Mouse (Mus musculus) heart, postnatal 25 days (tissue): ENCODE data around the gene Mroh2a. TPM values are rescaled to one million over a fixed set of nuclear protein-coding genes. Genes with fewer than 3 reads are reported as not detected.

Experiments
- DNase-seq: peaks from one replicate; pipeline ENCODE4 v3.0.0; 2022; ENCODE audit warnings: low spot score
- intact Hi-C: fragments of 180-260 bp; cut with DNase I; formaldehyde crosslinking; loops from one replicate; pipeline ENCODE4 v1.15.1; 2025
- total RNA-seq, 2 experiments: library from RNA; stranded (reverse); gene quantifications; 2 replicates each; pipeline ENCODE4 v1.2.3; 2021

Gene Mroh2a
- total RNA-seq, 2 experiments from 2014 or later, result 0.28 to 0.42 TPM

GRCm38 (mm10) chr1:88255989-88256754 lies 29.4 kb downstream of the Mroh2a start:
- no peak for DNase-seq

DNA sequence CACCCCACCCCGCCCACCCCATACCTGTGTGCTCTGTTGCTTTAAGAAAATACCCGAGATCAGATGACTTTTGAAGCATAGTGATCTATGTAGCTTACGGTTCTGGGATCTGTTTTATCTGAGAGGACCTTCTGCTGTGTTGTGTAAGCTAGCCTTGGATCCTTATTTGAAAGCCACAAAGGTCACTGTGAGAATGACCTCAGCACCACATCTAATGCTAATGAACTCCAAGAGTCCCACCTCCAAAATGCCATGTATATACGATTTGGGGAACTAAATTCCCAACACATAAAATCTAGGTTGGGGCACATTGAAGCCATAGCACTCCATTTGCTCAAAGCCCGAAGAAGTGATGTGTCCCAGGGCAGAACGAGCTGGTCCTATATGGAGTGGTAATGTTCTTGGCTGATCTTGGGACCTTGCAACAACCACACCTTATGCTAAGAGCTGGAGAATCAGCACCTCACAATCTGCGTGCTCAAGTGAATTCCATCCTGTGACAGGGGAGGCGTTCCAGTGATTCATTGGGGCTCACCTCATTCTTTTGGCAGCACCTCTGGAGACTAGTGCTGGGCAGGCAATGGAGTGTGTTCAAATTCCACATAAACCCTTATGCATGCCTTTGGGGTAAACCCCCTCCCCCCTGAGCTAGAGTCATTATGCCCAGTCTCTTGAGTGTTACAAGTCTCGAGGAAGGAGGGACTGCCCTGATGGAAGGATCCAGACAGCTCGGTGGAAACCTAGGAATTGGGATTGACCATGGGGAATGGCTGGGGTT lies 30.3 kb downstream of the Mroh2a start:
- DNase-seq, result no peak
- intact Hi-C loops, result no loop called here

More at GRCm38 (mm10) chr1:88255989-88256754, 29.4 kb downstream of the Mroh2a start:
- intact Hi-C loops, result no loop called here

- DNase-seq, result no peak
- intact Hi-C loops, result no loop called here
Measured at GRCm38 (mm10) chr1:88257681-88258080, 30.9 kb downstream of the Mroh2a start.

DNA sequence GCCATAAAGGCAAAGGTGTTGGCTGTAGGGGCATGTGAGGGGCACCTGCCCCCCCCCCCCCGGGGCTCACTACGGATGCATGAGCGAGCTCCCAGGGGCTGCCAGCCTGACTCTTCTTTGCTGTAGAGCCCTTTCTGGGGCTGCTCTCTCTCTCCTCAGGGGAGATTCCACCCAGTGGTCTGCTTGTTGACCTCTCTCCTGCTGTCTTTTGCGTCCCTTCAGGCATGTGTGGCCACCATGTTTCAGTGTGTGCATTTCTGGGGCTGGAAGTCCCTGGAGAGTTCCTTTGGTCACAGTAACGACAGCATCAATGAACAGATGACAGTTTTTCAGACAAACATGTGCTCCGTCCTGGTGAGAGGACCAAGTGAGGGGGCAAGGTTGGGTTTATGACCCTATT lies 31.6 kb downstream of the Mroh2a start:
- no peak for DNase-seq
- intact Hi-C loops, result no loop called here

- DNase-seq, result no peak
- intact Hi-C loops, result no loop called here
Measured at GRCm38 (mm10) chr1:88258881-88259642, 32.3 kb downstream of the Mroh2a start.

DNA sequence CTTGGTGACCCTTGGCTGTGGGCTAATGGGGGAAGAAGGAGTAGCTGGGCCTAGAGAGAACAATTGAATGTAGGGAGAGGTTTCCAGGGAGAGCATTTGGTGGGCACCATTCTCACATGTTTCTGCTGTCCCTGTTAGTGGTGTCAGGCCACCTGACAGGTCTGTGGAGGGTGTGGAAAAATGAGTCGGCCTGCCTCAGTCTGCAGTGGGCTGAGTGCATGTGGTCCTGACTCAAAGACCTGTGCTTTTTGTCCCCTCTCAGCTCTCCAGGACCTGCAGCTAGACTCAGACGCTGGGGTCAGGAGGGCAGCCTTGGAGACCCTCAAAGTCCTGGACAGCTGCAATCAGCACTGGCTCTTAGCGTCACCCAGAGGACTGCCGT lies 32.8 kb downstream of the Mroh2a start:
- intact Hi-C loops, result no loop called here
- no peak for DNase-seq

- intact Hi-C loops, result no loop called here
- DNase-seq, result no peak
Measured at GRCm38 (mm10) chr1:88260114-88260513, 33.3 kb downstream of the Mroh2a start.

DNA sequence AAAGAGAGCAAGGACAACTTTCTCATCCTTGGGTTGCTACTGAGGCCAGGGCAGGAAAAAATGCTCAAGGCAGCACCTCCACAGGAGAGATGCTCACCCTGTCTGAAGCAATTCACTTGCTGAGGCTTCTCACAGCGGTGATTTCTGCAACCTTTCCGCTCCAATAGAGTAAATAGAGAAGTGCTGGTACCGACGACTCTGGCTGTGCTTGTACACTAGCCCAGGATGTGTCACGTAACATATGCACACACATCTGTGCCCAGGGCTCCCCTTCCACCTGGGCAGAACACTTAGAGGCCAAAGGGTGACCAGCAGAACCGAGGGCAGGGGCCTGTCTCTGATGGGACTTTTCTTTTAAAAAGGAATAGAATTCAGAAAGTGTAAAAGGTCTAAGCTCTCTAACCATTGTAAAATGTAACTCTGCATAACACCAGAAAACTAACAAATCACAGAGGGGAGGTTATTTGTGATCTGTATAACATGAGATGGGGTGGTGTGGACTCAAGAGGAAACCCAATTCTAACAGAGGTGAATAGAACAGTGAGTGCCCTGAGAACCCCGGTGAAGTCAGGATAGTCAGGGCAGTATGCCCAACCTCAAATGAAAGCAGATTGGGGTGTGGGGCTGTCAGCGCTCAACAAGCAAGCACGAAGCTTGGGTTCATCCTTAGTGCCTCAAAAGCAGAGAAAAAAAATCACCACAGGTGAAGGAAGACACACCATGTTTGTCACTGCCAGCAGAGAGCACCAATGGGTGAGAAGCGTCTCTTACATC lies 34.0 kb downstream of the Mroh2a start:
- no peak for DNase-seq
- intact Hi-C loops, result no loop called here

DNA sequence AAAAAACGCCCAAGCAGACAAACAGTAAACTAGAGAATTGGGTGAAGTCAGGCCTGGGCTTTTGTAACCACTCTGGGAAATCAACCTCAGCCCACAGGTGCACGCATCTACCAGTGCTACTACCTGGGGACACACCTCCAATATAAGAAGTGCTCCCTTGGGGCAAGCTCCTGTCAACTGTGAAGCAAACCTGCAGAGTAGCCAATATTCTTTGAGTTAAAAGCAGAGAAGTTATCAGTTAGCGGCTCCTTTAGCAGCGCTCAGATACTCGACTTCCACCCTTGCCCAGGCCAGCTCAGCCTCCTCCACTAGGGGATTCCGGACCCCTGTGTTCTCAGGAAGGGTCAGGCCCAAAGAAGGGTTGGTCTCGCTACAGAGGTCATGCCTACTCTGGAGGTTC lies 34.9 kb downstream of the Mroh2a start:
- intact Hi-C loops, result no loop called here
- DNase-seq, result no peak

- intact Hi-C loops, result no loop called here
- DNase-seq, result no peak
Measured at GRCm38 (mm10) chr1:88262255-88262654, 35.5 kb downstream of the Mroh2a start.

- intact Hi-C loops, result no loop called here
Measured at GRCm38 (mm10) chr1:88262961-88263360, 36.2 kb downstream of the Mroh2a start.

GRCm38 (mm10) chr1:88263778-88264177 lies 37.0 kb downstream of the Mroh2a start:
- no peak for DNase-seq
- intact Hi-C loops, result no loop called here

More at GRCm38 (mm10) chr1:88262961-88263360, 36.2 kb downstream of the Mroh2a start:
- no peak for DNase-seq

DNA sequence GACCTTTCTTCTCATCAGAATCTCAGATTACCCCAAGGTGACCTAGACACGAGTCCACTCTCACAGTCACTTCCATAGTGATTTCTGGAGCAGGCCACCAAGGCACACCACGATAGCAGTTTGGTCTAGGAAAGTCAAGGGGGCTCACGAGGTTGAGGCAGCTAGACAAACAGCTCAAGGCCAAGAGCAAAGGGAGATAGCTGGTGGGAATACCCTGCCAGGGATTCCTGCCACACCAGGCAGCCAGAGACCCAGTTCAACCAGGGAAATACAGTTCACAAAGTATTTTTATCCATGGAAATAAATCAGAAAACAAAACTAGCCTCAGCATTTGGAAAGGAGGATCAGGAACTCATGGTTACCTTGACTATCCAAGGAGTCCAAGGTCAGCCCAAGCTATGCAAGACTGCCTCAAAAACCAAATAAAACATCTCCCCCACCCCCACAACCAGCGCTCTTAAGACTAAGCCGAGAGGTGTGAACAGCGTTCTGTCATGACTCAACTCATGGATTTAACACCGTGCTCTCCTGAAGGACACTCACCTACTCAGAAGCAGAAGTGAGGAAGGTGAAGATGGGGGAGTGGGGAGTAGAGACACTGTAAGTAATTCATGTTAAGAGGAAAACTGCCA lies 37.6 kb downstream of the Mroh2a start:
- no peak for DNase-seq
- intact Hi-C loops, result no loop called here

- no peak for DNase-seq
- intact Hi-C loops, result no loop called here
Measured at GRCm38 (mm10) chr1:88264869-88265240, 38.1 kb downstream of the Mroh2a start.

DNA sequence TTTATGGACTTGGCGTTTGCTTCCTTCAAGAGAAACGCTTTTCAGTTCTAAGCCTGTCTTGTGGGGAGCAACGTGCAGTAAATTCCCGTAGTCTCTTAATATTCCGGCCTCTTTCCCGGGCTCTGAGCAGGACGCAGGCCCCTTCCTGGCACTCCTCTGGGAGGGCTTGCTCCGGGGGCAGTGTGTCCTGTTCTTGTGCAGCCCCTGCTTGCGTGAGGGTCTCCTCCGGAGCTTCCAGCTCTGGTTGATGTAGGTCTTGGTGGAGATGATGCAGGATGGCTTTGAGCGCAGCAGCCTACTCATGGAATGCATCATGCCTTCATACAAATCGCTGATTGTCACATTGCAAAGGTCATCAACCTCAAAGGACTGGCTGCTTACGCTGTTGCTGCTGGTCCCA lies 39.3 kb downstream of the Mroh2a start:
- DNase-seq, result no peak
- intact Hi-C loops, result no loop called here

- no peak for DNase-seq
- intact Hi-C loops, result no loop called here
Measured at GRCm38 (mm10) chr1:88267489-88267888, 40.7 kb downstream of the Mroh2a start.

DNA sequence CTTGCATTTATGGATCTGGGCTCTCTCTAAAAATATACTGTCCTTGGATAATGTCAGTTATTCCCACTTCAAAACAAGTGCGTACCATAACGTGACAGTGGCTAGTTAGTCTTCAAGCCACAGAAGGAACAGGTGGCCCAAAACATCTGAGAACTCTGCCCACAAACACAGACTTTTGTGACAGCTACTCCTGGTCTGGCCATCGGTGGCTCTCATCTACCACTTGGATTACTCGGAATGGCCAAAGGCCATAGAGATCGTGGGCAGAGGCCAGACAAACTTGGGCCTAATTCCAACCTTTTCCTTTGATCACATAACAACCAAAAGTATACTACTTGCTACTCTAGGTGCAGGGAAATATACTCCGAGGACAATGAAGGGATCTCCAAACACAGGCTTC lies 41.3 kb downstream of the Mroh2a start:
- no peak for DNase-seq

GRCm38 (mm10) chr1:88269539-88270309 lies 42.9 kb downstream of the Mroh2a start:
- no peak for DNase-seq
- intact Hi-C loops, result no loop called here

More for the DNA sequence above, 41.3 kb downstream of the Mroh2a start:
- intact Hi-C loops, result no loop called here

DNA sequence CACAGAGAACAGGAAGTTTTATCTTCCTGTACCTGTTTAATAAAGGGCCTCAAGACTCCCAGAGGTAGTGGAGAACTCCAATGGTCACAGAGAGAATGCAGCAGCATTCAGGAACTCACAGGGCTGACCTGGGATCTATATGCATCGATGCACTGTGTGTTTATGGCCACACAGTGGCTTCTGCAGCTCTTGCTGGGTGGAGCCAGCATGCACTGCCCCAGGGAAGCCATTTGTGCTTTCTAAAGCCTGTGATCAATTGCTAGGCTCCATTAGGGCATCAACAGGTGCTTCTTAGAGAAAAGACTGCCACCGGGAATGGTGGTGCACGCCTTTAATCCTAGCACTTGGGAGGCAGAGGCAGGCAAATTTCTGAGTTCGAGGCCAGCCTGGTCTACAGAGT lies 46.1 kb downstream of the Mroh2a start:
- intact Hi-C loops, result no loop called here
- no peak for DNase-seq
